Mouse (Mus musculus): ENCODE data around the gene Sept12.

The Sept12 gene

DNA sequence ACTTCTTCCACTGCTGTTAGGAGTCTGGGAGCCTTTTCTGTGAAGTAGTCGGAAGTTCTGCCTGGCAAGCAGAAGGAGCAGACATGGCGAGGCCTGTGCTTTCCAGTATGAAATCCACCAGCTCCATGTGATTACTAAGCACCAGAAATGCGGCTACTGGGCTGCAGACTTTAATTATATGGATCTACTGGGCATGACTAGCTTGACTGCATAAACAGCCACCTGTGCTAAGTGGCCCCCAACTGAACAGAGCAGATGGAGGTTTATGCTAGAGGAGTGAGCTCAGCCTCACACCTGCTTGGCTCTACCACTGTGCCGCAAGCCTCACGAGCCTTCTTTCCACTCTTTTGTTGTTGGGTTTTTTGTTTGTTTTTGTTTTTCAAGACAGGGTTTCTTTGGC, 23.1 kb downstream of the Sept12 start:
- DNase-seq (ENCODE audit: low spot score) = no peak

DNA sequence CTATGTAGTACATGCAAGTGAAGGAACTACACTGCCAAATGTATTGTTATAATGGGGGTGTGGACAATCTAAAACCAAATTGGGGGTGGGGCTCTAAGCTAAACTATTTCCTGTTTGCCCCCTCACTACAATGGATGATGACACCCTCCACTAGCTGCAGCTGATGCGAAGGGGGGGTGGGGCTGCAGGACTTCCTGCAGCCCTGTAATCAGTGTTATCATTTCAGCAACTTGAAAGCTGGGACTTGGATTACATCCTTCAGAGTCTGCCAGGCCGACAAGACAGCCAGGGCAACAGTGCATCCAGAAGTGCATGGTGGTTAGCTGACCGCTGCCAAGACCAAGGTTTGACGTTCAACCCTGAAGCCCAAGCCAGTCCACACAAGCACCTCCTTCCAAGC, 26.0 kb downstream of the Sept12 start:
- DNase-seq (ENCODE audit: low spot score) = no peak

DNA sequence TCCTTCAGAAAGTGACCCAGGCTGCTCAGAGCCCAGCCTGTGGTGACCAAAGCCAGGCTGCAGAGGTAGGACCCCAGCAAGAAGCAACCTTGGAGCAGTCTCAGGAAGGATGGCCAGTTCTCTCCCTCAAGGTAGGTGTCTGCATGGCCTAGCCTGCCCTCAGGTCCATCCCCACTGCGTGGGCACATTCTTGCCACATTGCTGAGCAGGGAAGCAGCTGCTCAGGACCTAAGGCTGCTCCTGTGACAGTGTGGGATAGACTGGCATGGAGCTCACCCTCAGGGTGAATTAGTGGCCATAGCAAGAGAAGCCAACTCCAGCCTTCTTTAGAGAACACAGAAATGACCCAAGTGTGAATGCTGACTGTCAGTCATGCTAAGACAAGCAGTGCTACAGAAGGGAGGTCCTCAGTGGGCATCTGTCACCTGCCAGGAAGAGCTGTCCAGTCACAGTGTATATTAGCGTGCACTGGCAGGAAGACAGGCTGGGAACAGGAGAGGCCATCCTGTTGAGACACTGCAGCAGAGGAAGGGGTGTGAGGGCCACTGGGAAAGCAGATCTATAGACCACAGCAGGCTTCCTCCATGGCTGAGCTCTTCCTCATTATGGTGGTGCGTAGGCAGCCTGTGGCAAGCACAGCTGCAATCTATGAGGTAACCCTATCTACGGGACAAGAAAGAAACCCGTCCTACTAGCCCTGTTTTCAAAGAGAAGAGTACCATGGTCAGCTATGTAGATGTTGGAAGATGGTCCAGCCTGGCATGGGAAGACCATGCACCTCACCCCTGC, 28.4 kb downstream of the Sept12 start:
- no peak for DNase-seq (ENCODE audit: low spot score)

DNA sequence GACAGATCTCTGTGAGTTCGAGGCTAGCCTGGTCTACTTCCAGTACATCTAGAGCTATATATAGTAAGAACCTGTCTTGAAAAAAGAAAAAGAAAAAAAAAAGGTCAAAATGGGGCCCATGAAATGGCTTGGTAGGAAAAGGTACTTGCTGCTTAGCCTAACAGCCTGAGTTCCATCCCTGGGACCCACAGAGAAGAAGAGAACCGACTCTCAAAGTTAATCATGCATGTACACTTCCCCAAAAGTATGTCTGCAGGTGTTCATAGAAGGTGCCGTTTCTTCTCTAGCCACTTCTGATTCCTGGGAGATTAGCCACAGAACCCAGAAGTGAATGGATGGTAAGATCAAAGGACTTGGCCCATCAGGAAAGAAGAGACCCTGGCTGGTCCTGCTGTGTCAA, 29.2 kb downstream of the Sept12 start:
- DNase-seq (ENCODE audit: low spot score) = no peak

DNA sequence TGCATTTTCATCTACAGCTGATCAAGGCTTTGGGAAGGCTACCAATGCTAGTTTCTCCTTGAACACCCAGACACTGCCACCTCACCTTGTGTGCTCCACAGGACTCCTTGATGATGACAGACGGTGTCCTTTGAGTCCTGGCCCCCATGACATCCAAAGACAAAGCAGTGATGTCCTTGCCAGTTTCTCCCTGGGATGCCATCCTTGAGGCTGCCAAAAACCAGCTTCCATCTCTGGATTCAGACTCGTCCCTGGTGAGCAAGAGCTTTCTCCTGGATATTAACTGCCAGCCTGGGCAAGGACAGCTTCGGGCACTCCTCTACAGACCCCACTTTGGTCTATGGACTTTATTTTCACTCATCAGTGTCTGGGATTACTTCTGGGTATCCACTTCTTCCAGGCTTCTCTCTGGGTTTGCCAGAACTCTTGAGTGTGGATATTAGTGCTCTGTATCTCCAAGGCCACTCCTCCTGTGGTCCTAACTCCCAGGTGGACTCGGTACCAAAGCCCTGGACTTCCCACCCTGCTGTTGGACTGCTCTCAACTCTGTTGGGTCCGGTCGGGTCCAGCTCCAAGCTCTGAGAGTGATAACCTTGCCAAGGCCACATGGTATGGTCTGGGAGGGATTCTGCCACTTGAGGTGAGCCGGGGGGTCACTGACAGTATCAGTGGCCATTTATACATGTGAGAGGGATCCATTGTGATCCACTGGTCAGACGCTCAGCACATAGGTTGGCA, 32.1 kb downstream of the Sept12 start:
- DNase-seq (ENCODE audit: low spot score) = no peak

DNA sequence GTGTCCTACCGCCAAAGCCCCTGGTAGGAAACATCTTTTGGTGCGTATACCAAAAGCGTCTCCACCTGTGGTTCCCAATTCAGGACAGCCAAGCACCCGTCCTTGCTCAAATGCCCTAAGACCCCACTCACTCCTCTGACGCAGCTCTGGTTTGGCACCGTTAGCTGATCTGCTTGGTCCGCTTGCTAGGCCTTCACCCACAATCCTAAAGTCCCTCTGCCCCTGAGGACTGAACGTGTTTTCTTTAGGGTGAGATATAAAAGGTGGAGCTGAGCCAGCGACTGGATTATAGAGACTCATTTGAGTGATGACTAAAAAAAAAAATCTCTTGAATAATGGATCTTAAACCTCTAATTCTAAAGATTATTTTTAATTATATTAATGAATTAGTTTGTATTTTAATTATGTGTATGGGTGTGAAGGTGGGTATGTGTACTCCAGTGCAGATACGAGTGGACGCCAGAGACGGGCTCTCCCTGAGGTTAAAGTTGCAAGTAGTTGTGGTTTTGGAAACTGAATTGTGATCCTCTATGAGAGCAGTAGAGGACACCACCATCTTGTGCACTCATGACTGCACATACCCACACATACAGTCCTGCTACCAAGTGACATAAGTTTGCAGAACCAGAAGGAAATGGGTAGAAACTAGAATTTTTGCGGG, 32.8 kb downstream of the Sept12 start:
- peak; percentile 43 for DNase-seq (ENCODE audit: low spot score)

DNA sequence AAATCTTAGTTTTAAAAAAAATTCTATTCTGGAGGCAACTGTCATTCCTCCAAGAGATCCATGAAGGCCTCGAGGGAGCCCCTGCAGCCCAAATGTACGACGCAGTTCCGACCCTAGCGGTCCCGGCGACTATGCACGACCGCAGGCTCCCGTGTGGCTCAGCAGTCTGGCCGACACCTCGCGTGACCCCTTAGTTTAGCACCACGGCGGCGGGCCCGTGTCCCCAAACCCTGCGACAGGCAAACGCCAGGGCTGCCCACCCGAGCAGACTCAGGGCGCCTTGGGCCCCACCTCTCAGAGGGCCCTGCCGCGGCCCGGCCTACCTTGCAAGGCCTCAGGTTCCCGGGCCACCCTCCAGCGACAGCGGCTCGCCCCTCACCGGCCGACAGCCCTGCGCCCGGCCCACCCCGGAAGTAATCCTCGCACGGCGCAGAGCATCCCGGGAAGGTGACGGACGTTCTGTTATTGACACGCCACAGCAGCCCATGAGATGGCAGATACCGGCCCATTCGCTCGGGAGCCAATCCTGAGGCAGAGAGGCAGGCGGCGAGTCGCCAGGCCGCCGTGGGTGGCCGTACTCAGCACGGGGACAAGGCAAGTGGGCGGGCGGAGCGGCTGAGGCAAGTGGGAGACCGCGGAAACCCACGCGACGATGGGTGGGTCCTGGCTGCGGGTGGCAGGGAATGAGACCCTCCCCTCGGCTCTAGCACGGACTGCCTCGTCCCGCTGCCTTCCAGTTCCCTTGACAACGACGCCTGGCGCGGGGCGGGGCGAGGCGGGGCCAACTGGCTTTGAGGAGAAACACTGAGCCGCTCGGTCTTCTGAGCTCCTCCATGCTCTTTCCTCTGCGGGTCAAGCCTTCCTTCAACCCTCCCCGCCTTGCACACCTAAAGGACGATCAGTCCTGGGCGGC, 33.6 kb downstream of the Sept12 start, which contains the start of gene Anks3:
Gene Anks3 (minus strand): TSS at position 409 of the 913 bp plus-strand sequence.
- DNase-seq (ENCODE audit: low spot score) = peak; percentile 95

DNA sequence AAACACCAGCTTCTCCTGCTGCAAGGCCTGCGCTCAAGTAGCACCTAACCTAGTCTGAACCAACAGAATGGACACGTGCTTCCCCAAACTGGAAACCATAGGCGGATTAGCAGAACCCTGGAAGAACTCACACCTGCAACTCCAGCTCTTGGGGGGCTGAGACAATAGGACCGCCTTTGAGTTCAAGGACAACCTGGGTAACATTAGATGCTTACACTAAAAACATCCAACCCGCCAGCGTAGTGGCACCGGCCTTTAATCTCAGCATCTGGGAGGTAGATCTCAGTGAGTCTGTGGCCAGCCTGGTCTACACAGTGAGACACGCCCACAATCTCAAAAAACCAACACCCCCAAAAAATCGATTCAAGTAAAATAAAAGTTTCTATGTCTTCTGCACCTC, 34.3 kb downstream of the Sept12 start:
- DNase-seq (ENCODE audit: low spot score) = no peak

DNA sequence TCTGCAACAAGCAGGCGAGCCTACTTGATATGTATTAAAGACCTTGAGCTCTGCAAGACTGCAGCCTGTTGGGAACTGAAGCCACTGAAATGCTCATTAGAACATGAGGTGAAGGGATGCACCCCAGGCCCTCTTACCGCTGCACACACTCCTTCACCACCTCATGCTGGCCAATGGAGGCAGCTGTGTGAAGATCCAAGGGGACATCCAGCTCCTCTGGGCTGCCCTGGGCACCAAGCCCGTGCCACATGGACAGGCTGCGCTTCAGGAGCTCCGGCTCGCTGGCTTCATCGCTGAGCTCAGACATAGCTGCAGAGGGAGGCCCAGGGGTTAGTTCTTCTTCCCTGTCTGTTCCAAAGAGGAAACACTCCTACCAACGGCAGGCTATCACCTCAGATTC, 37.4 kb downstream of the Sept12 start:
- no peak for DNase-seq (ENCODE audit: low spot score)

DNA sequence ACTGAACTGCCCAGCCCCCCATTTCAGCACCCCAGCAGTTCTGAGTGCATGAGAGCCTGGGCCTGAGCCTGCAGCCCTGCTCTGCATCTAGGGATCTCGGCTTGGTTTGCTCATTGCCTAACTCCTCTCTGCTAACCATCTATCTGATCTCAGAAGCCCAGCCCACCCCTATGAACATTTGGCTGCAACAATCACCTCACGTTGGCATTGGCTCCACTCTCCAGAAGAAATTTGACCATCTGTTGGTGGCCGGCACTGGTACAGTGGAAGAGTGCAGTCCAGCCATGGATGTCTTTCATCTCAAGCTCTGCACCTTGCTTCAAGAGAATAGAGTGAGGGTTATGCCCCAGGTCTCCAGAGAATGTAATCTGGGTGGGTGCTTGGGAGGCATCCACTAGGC, 40.2 kb downstream of the Sept12 start:
- no peak for DNase-seq (ENCODE audit: low spot score)

DNA sequence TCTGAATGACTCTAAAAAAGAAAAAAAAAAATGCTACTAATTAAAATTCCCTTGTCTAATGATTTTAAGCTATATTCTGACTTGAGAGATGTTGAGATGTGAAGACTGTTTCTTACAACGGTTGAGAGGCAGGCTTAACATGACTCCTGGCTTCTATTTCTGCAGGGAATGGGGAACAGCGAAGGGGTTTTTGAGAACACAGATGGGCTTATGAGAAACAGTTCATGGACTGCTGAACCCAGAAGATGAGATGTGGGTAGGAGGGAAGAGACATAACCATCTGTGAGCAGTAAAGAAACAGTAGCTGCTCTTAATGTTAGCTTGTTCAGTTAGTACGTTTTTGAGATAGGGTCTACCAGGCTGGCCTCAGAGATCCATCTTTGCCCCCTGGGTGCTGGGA, 41.0 kb downstream of the Sept12 start:
- DNase-seq (ENCODE audit: low spot score) = no peak

DNA sequence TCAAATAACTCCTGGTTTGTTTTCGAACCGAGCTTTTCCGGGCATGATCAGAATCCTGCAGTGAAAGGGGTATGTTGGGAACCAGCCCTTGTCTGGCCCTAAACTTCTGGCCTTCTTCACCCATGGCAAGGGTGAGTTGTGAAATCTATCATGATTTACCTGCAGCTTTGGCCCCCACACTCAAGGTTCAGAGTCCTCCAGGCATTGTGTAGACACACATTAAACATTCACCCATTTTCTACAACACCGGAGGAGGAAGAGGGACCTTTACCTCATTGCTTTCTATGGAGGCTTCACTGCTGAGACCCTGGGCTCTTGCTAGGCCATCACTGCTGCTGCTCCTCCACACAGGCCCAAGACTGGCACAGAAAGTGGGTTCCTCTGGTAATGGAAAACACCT, 50.3 kb downstream of the Sept12 start:
- DNase-seq (ENCODE audit: low spot score) = no peak

DNA sequence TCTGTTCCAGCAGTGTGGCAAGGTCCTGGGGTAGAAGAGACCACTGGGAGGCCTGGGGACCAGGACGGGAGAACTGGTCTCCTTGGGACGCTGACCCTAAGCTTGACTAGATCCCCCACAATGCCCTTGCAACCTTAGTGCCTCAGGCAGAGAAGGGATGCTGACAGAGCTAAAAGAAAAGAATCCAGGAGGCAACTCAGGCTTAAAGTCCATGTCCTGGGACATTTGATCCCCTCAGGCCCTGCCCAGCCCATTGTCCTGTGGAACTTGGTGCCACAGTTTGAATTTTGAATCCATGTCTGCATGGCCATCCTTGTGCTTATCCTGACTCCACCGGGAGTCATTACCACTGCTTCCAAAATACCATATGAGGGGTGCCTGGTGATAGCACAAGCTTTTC, 51.5 kb downstream of the Sept12 start:
- no peak for DNase-seq (ENCODE audit: low spot score)

DNA sequence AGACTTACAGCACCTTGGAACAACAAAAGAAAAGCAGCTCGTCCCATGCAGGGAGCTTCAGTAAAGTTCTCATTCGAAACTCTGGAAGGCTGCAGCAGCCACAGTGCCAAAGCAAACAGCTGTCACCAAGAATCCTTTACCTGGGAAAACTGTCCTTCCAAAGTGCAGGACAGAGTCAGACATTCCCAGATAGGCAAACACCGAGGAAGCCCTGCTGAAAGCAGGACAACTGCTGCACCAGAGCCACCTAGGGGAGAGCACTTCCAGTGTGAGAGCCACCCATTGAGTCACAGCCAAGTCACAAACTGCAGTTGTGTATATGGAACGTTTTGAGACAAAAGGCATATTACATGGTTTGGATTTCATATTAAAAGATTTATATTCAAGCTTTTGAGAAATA, 52.2 kb downstream of the Sept12 start:
- no peak for DNase-seq (ENCODE audit: low spot score)

DNA sequence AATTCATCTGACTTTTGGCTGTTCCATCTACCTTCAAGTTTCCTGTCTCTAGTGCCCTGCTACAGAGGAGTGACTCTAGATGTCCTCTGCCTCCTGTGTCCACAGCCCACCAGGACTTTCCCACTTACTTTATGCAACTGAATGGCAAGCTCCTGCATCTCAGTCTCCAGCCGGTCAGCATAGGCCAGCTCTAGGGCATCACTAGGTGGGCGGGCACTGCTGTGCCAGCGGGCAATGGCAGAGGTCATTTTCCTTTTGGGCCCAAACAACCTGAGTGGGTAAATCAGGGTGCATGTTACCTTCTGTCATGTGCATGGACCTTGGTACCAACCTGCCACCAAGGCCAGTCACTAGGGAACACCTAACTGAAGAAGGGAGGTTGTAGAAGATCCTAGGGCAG, 54.2 kb downstream of the Sept12 start:
- DNase-seq (ENCODE audit: low spot score) = no peak

DNA sequence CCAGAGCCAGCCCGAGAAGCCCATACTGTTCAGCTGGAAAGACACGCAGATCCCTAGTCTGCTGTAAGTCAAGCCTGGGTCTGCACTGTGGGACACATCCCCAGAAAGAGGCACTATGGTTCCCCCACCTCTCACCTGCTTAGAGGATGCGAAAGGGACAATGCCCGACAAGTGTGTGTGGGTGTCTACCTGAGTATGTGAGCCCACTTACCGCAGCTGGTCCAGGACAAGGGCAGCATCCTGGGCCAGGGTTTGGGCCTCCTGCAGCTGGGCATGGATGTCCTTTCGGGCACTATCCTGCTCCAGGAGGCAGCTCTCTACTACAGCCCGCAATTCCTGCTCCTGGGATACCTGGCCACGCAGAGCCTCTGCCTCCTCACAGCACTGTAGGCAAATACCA, 54.8 kb downstream of the Sept12 start:
- no peak for DNase-seq (ENCODE audit: low spot score)

DNA sequence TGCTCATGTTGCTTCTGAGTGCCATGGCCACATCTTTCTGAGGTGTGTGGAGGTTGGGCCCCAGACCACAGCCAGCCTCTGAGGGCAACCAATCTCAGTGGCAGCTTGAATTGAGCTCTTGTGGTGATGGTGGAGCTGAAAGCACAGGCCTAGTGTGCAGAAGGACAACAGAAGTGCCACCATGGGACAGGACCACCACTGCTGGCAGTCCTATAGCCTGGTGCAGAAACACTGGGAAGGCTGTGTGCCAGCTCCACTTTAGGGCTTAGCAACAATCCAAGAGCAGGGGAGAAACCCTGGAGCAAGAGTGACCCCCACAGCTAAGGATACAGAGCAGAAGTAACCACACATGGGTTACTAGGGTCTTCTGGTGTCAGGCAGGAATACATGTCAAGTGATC, 56.6 kb downstream of the Sept12 start:
- DNase-seq (ENCODE audit: low spot score) = no peak

DNA sequence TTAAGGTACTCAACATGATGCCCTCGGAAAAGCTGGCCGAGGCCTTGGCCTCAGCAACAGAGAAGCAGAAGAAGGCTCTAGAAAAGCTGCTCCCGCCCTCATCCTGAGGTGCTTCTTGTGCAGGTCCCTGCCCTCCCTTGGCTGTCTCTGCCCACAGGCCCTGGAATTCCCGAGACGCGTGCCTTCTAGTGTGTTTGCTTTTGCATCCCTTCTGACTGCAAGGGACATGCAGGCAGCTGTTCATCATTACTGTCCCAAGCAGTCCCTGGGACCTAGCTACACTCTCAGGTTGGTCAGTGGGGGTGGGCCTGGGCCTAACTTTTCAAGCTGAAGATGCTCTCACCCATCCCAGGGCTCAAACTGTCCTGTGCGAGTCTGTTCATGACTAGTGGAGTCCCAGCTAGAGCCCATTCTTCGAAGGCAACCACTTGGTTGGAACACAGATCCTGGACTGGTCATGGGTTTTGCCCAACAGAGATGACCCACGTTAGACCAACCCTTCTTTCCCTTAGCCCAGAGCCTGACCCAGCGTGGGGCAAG, 57.3 kb downstream of the Sept12 start:
- DNase-seq (ENCODE audit: low spot score) = no peak

DNA sequence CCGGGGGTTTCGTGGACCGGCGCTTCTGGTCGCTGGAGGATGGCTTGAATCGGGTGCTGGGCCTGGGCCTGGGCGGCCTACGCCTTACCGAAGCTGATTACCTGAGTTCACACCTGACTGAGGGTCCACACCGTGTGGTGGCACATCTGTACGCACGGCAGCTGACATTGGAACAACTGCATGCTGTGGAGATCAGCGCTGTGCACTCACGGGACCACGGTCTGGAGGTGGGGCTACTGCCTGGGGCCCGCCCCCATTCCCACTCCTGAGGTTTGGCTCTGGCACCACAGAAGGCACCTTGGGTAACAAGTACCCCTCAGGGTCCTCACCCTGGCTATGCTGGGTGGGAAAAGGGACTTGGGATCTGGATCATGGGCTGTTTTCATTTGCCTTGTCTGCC, 58.2 kb downstream of the Sept12 start:
- no peak for DNase-seq (ENCODE audit: low spot score)

DNA sequence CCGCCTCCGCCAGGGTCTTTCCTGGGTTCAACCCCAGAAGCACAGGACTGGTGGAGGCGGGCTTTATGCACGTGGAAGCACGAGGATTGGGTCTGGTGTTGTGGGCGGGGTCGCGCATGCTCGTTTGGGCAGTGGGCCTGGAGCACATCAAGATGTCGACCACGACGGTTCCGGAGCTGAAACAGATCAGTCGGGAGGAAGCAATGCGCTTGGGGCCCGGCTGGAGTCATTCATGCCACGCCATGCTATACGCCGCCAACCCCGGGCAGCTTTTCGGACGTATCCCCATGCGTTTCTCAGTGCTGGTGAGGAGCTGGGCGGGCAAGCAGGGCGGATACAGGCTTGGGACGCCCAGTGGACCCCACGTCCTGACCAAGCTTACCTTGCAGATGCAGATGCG, 58.7 kb downstream of the Sept12 start:
- no peak for DNase-seq (ENCODE audit: low spot score)

DNA sequence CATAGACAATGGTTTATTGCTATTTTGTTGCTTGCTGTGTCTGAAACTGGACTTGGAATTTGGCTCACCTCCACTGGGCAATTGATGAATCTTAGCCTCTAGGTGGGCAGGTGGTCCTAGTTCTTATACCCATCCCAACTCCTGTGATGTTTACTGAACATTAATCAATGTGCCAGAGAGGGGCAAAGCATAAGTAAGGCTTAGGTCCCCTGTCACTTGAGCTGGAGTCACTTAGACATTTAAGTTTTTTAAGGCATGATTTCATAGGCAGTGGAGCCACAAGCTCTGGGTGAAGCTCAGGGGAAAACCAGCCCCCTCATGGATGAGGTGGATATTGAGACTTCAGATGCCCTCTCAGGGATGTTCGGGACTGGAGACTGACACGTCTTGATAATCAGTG, 59.2 kb downstream of the Sept12 start, which contains the start of gene Nudt16l1:
Gene Nudt16l1 (plus strand): TSS at position 301 of the 400 bp plus-strand sequence.
- DNase-seq (ENCODE audit: low spot score) = no peak

Data from MN1 (cell line).